Mouse (Mus musculus): ENCODE results near the gene Atp5j2. TPM values are rescaled to one million over a fixed set of nuclear protein-coding genes. Genes with fewer than 3 reads are reported as not detected.

Gene Atp5j2
- total RNA-seq, 1 experiment = 537 TPM

DNA sequence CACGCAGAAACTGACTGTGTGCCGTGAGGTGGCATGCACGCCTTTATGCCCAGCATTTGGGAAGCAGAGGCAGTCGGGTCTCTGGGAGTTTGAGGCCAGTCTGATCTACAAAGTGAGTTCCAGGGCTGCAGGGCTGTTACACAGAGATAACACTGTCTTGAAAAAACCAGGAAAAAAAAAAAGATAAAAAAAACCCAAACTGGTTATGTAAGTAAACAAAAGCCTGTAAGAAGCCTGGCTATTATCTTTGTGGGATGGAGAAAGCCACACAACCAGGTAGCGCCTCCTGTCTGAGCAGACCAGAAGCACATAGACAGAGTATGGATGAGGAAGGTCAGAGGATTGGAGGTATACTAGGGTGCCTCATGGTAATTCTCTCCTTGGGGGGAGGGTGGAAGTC, 39.2 kb downstream of the Atp5j2 start:
- no peak for DNase-seq (ENCODE audit: low read depth, low spot score)
- H3K9me3 ChIP-seq (ENCODE audit: control insufficient read depth, insufficient read depth, low read depth, low read length) = no peaks in the 10 kb centered on the region
- H3K4me1 ChIP-seq (ENCODE audit: control insufficient read depth in 2 of 2, insufficient read depth in 2 of 2, low read length in 2 of 2, poor library complexity in 1 of 2) = no peaks in the 10 kb centered on the region
- TF ChIP-seq ZNF384 (IDR thresholded peaks at IDR 0.05; ENCODE audit: low read depth, low read length) = no peak
- TF ChIP-seq CHD2 (IDR thresholded peaks at IDR 0.05; ENCODE audit: low read depth, low read length) = no peak
- TF ChIP-seq HCFC1 (IDR thresholded peaks at IDR 0.05; ENCODE audit: borderline replicate concordance, insufficient read depth, low read length) = no peak
- TF ChIP-seq ZC3H11A (IDR thresholded peaks at IDR 0.05; ENCODE audit: borderline replicate concordance, low read depth, low read length) = no peak
- TF ChIP-seq MAFK (IDR thresholded peaks at IDR 0.05; ENCODE audit: insufficient read depth, low read depth, low read length) = no peak
- no peak overlapping the region for H3K27ac ChIP-seq (ENCODE audit: insufficient read depth, low read depth, low read length, poor library complexity, severe bottlenecking)
- no peak overlapping the region for H3K4me3 ChIP-seq (ENCODE audit: insufficient read depth in 1 of 2, low read depth in 1 of 2, low read length in 2 of 2, poor library complexity in 1 of 2, severe bottlenecking in 1 of 2)
- peaks cover 45% of the 10 kb centered on the region for H3K36me3 ChIP-seq (ENCODE audit: control insufficient read depth, insufficient read depth, low read length, poor library complexity, severe bottlenecking)
- in situ Hi-C loops (cut with MboI; ENCODE audit: low sequenced_read_pairs in 2 of 2, unreplicated experiment in 2 of 2) = no loop called here
- H3K9ac ChIP-seq (ENCODE audit: insufficient read depth, low read depth, low read length, poor library complexity, severe bottlenecking) = no peak overlapping the region

DNA sequence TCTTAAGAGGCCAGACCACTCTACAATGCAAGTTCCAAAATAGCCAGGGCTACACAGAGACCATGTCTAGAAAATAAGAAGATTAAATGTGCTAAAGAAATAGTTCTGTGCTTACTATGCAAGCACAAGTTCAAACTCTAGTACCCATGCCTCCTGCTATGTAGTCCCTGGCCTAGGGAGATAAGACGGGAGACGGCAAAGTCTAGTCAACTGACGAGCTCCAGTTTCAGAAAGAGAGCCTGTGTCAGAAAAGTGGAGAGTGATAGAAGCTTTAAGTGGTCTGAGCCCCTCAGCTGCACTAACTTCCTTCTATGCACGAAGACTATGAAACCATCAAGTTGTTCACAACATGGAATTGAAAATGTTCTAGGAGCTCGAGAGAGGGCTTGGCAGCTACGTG, 42.6 kb downstream of the Atp5j2 start:
- Histone ChIP-seq H3K9ac (ENCODE audit: insufficient read depth, low read depth, low read length, poor library complexity, severe bottlenecking) (no peak overlapping the region), H3K9me3 (ENCODE audit: control insufficient read depth, insufficient read depth, low read depth, low read length) (no peaks in the 10 kb centered on the region), H3K27ac (ENCODE audit: insufficient read depth, low read depth, low read length, poor library complexity, severe bottlenecking) (no peak overlapping the region), H3K4me1 (ENCODE audit: control insufficient read depth in 2 of 2, insufficient read depth in 2 of 2, low read length in 2 of 2, poor library complexity in 1 of 2) (no peaks in the 10 kb centered on the region), H3K36me3 (ENCODE audit: control insufficient read depth, insufficient read depth, low read length, poor library complexity, severe bottlenecking) (peaks cover 58% of the 10 kb centered on the region), H3K4me3 (ENCODE audit: insufficient read depth in 1 of 2, low read depth in 1 of 2, low read length in 2 of 2, poor library complexity in 1 of 2, severe bottlenecking in 1 of 2) (no peak overlapping the region)
- TF ChIP-seq HCFC1 (IDR thresholded peaks at IDR 0.05; ENCODE audit: borderline replicate concordance, insufficient read depth, low read length) (no peak), CHD2 (IDR thresholded peaks at IDR 0.05; ENCODE audit: low read depth, low read length) (no peak), ZC3H11A (IDR thresholded peaks at IDR 0.05; ENCODE audit: borderline replicate concordance, low read depth, low read length) (no peak), ZNF384 (IDR thresholded peaks at IDR 0.05; ENCODE audit: low read depth, low read length) (no peak), MAFK (IDR thresholded peaks at IDR 0.05; ENCODE audit: insufficient read depth, low read depth, low read length) (no peak)
- in situ Hi-C loops (cut with MboI; ENCODE audit: low sequenced_read_pairs in 2 of 2, unreplicated experiment in 2 of 2) = no loop called here
- no peak for DNase-seq (ENCODE audit: low read depth, low spot score)

- in situ Hi-C loops (cut with MboI; ENCODE audit: low sequenced_read_pairs in 2 of 2, unreplicated experiment in 2 of 2) = no loop called here
- H3K36me3 ChIP-seq (ENCODE audit: control insufficient read depth, insufficient read depth, low read length, poor library complexity, severe bottlenecking) = peaks cover 57% of the 10 kb centered on the region
- no peak overlapping the region for H3K27ac ChIP-seq (ENCODE audit: insufficient read depth, low read depth, low read length, poor library complexity, severe bottlenecking)
Observed at GRCm38 (mm10) chr5:145147748-145148147, 44.1 kb downstream of the Atp5j2 start.

DNA sequence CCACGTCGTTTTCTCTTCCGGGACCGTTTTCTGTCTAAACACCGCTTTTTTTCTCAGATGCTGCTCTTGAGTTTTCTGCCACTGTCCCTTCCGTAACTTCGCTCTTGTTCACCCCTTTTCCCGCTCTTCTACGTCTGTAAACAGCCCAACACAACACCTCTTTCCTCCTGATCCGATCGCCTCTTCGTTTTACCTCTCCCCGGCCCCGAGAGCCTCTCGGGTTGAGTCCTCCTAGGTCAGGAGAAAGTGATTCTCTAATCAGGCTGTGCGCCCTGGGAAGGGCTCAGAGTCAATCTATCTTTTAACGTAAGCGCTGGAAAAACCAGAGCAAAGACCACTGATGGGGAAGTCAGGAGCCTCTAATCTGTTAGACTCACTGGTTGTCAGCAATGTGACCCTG, 51.3 kb downstream of the Atp5j2 start:
- H3K27ac ChIP-seq (ENCODE audit: insufficient read depth, low read depth, low read length, poor library complexity, severe bottlenecking) = peak overlapping the region; percentile 63
- H3K4me3 ChIP-seq (ENCODE audit: insufficient read depth in 1 of 2, low read depth in 1 of 2, low read length in 2 of 2, poor library complexity in 1 of 2, severe bottlenecking in 1 of 2) = peak overlapping the region; percentile 77 to 89
- peaks cover 0 to 2% of the 10 kb centered on the region in 2 experiments; a peak in 2 of 4 replicates for H3K4me1 ChIP-seq (ENCODE audit: control insufficient read depth in 2 of 2, insufficient read depth in 2 of 2, low read length in 2 of 2, poor library complexity in 1 of 2)
- H3K36me3 ChIP-seq (ENCODE audit: control insufficient read depth, insufficient read depth, low read length, poor library complexity, severe bottlenecking) = peaks cover 34% of the 10 kb centered on the region
- no peak for DNase-seq (ENCODE audit: low read depth, low spot score)
- TF ChIP-seq HCFC1 (IDR thresholded peaks at IDR 0.05; ENCODE audit: borderline replicate concordance, insufficient read depth, low read length) (no peak), ZNF384 (IDR thresholded peaks at IDR 0.05; ENCODE audit: low read depth, low read length) (no peak), MAFK (IDR thresholded peaks at IDR 0.05; ENCODE audit: insufficient read depth, low read depth, low read length) (no peak), CHD2 (IDR thresholded peaks at IDR 0.05; ENCODE audit: low read depth, low read length) (no peak)
- in situ Hi-C loops (cut with MboI; ENCODE audit: low sequenced_read_pairs in 2 of 2, unreplicated experiment in 2 of 2) = no loop called here
- H3K9ac ChIP-seq (ENCODE audit: insufficient read depth, low read depth, low read length, poor library complexity, severe bottlenecking) = peak overlapping the region; percentile 95
- no peaks in the 10 kb centered on the region for H3K9me3 ChIP-seq (ENCODE audit: control insufficient read depth, insufficient read depth, low read depth, low read length)

More at GRCm38 (mm10) chr5:145147748-145148147, 44.1 kb downstream of the Atp5j2 start:
- TF ChIP-seq HCFC1 (IDR thresholded peaks at IDR 0.05; ENCODE audit: borderline replicate concordance, insufficient read depth, low read length) = no peak
- no peak for TF ChIP-seq ZC3H11A (IDR thresholded peaks at IDR 0.05; ENCODE audit: borderline replicate concordance, low read depth, low read length)
- no peak for TF ChIP-seq CHD2 (IDR thresholded peaks at IDR 0.05; ENCODE audit: low read depth, low read length)
- TF ChIP-seq ZNF384 (IDR thresholded peaks at IDR 0.05; ENCODE audit: low read depth, low read length) = no peak
- TF ChIP-seq MAFK (IDR thresholded peaks at IDR 0.05; ENCODE audit: insufficient read depth, low read depth, low read length) = no peak
- Histone ChIP-seq H3K4me3 (ENCODE audit: insufficient read depth in 1 of 2, low read depth in 1 of 2, low read length in 2 of 2, poor library complexity in 1 of 2, severe bottlenecking in 1 of 2) (no peak overlapping the region), H3K9ac (ENCODE audit: insufficient read depth, low read depth, low read length, poor library complexity, severe bottlenecking) (no peak overlapping the region), H3K4me1 (ENCODE audit: control insufficient read depth in 2 of 2, insufficient read depth in 2 of 2, low read length in 2 of 2, poor library complexity in 1 of 2) (no peaks in the 10 kb centered on the region), H3K9me3 (ENCODE audit: control insufficient read depth, insufficient read depth, low read depth, low read length) (no peaks in the 10 kb centered on the region)
- no peak for DNase-seq (ENCODE audit: low read depth, low spot score)
